Mouse (Mus musculus) MEL (cell line): ENCODE data around the gene Cgnl1. TPM values are rescaled to one million over a fixed set of nuclear protein-coding genes. Genes with fewer than 3 reads are reported as not detected.

Experiments
- DNase-seq: peaks from one replicate; pipeline ENCODE4 v3.0.0; 2011; ENCODE audit warnings: low read depth, low spot score
- H3K27ac ChIP-seq: 2 replicates; pipeline ENCODE4 v1.5.1; 2012; ENCODE audit warnings: low read depth, mild to moderate bottlenecking, control low read depth, low read length, moderate library complexity; ENCODE audit not compliant: control insufficient read depth
- H3K27me3 ChIP-seq, 2 experiments: fragments of 150-350 bp in 1 of 2; sonication (generic) in 1 of 2; 2 replicates each; pipeline ENCODE4 v1.6.1; 2012; ENCODE audit warnings: low read length in 2 of 2, mild to moderate bottlenecking in 2 of 2, improper control_type of control experiment in 1 of 2, moderate library complexity in 1 of 2; ENCODE audit not compliant: insufficient read depth in 2 of 2, control insufficient read depth in 1 of 2
- H3K36me3 ChIP-seq, 2 experiments: 2 replicates each; pipeline ENCODE4 v1.6.1; 2012 to 2014; ENCODE audit warnings: low read length in 2 of 2, improper control_type of control experiment in 1 of 2, inconsistent platforms in 1 of 2, mild to moderate bottlenecking in 1 of 2; ENCODE audit not compliant: insufficient read depth in 2 of 2, control insufficient read depth in 1 of 2
- H3K4me1 ChIP-seq, 2 experiments: fragments of 150-350 bp in 1 of 2; sonication (generic) in 1 of 2; 2 replicates each; pipeline ENCODE4 v1.6.1; 2012; ENCODE audit warnings: low read length in 2 of 2, improper control_type of control experiment in 1 of 2, mild to moderate bottlenecking in 1 of 2; ENCODE audit not compliant: insufficient read depth in 2 of 2, control insufficient read depth in 1 of 2
- H3K4me3 ChIP-seq, 2 experiments: fragments of 150-350 bp in 1 of 2; sonication (generic) in 1 of 2; 2 replicates each; pipeline ENCODE4 v1.5.1; 2012; ENCODE audit warnings: low read depth in 2 of 2, low read length in 2 of 2, mild to moderate bottlenecking in 2 of 2, moderate library complexity in 2 of 2, control low read depth in 1 of 2, improper control_type of control experiment in 1 of 2; ENCODE audit not compliant: control insufficient read depth in 1 of 2, insufficient read depth in 1 of 2
- H3K79me2 ChIP-seq: 2 replicates; pipeline ENCODE4 v1.6.1; 2012; ENCODE audit warnings: mild to moderate bottlenecking, low read length, moderate library complexity; ENCODE audit not compliant: control insufficient read depth, poor library complexity, insufficient read depth
- H3K9ac ChIP-seq: 2 replicates; pipeline ENCODE4 v1.6.1; 2012; ENCODE audit warnings: low read depth, mild to moderate bottlenecking, control low read depth, low read length, moderate library complexity; ENCODE audit not compliant: control insufficient read depth, poor library complexity, severe bottlenecking
- H3K9me3 ChIP-seq: fragments of 150-350 bp; sonication (generic); replicated peaks from 2 replicates; pipeline ENCODE4 v1.6.1; 2012; ENCODE audit warnings: mild to moderate bottlenecking, low read length, improper control_type of control experiment, moderate library complexity; ENCODE audit not compliant: insufficient read depth
- CTCF ChIP-seq, 3 experiments: IDR thresholded peaks in 2 of 3; conservative IDR thresholded peaks in 1 of 3; 2 replicates each; pipeline ENCODE4 v1.5.1; 2011 to 2012; ENCODE audit warnings: low read length in 3 of 3, low read depth in 2 of 3, mild to moderate bottlenecking in 2 of 3, improper control_type of control experiment in 1 of 3, inconsistent platforms in 1 of 3, mixed read lengths in 1 of 3, moderate library complexity in 1 of 3; ENCODE audit not compliant: control insufficient read depth in 1 of 3, insufficient read depth in 1 of 3, poor library complexity in 1 of 3, severe bottlenecking in 1 of 3
- ELF1 ChIP-seq: IDR thresholded peaks from 2 replicates; pipeline ENCODE4 v1.6.1; 2014; ENCODE audit warnings: low read depth, mild to moderate bottlenecking, inconsistent platforms, low read length, improper control_type of control experiment, moderate library complexity
- GATA1 ChIP-seq: IDR thresholded peaks from 2 replicates; pipeline ENCODE4 v1.6.1; 2011; ENCODE audit warnings: low read depth, low read length, improper control_type of control experiment
- KAT2A ChIP-seq: conservative IDR thresholded peaks from 2 replicates; pipeline ENCODE4 v1.6.1; 2012; ENCODE audit warnings: low read depth, low read length, improper control_type of control experiment, inconsistent platforms
- MAZ ChIP-seq: IDR thresholded peaks from 2 replicates; pipeline ENCODE4 v1.6.1; 2012; ENCODE audit warnings: low read depth, mild to moderate bottlenecking, inconsistent platforms, low read length, improper control_type of control experiment
- MXI1 ChIP-seq: IDR thresholded peaks from 2 replicates; pipeline ENCODE4 v1.6.1; 2011; ENCODE audit warnings: mild to moderate bottlenecking, low read depth, low read length, improper control_type of control experiment
- POLR2A ChIP-seq, 2 experiments: IDR thresholded peaks; 2 replicates each; pipeline ENCODE4 v1.6.1; 2011 to 2012; ENCODE audit warnings: low read length in 2 of 2, mild to moderate bottlenecking in 2 of 2, control low read depth in 1 of 2, improper control_type of control experiment in 1 of 2, low read depth in 1 of 2, moderate library complexity in 1 of 2; ENCODE audit not compliant: control insufficient read depth in 1 of 2, insufficient read depth in 1 of 2, poor library complexity in 1 of 2
- RCOR1 ChIP-seq: IDR thresholded peaks from 2 replicates; pipeline ENCODE4 v1.6.1; 2012; ENCODE audit warnings: low read depth, mild to moderate bottlenecking, inconsistent platforms, low read length, improper control_type of control experiment
- SIN3A ChIP-seq: IDR thresholded peaks from 2 replicates; pipeline ENCODE4 v1.6.1; 2012; ENCODE audit warnings: low read length, improper control_type of control experiment, inconsistent platforms
- TCF12 ChIP-seq: IDR thresholded peaks from 2 replicates; pipeline ENCODE4 v1.6.1; 2014; ENCODE audit warnings: low read depth, mild to moderate bottlenecking, inconsistent platforms, low read length, improper control_type of control experiment, moderate library complexity
- UBTF ChIP-seq: IDR thresholded peaks from 2 replicates; pipeline ENCODE4 v1.6.1; 2012; ENCODE audit warnings: low read depth, mild to moderate bottlenecking, inconsistent platforms, low read length, improper control_type of control experiment, moderate library complexity, borderline replicate concordance; ENCODE audit not compliant: insufficient read depth
- USF1 ChIP-seq: IDR thresholded peaks from 2 replicates; pipeline ENCODE4 v1.6.1; 2014; ENCODE audit warnings: low read depth, mild to moderate bottlenecking, inconsistent platforms, low read length, improper control_type of control experiment, moderate library complexity
- ZKSCAN1 ChIP-seq: IDR thresholded peaks from 2 replicates; pipeline ENCODE4 v1.6.1; 2012; ENCODE audit warnings: low read depth, mild to moderate bottlenecking, inconsistent platforms, low read length, improper control_type of control experiment, moderate library complexity
- ZMIZ1 ChIP-seq: IDR thresholded peaks from 2 replicates; pipeline ENCODE4 v1.6.1; 2012; ENCODE audit warnings: low read depth, mild to moderate bottlenecking, inconsistent platforms, low read length, improper control_type of control experiment, moderate library complexity
- ZNF384 ChIP-seq: IDR thresholded peaks from 2 replicates; pipeline ENCODE4 v1.6.1; 2012; ENCODE audit warnings: low read depth, mild to moderate bottlenecking, inconsistent platforms, low read length, improper control_type of control experiment
- polyA plus RNA-seq, 2 experiments: library from polyadenylated mRNA; stranded (reverse) in 1 of 2; unstranded in 1 of 2; fragments of >175 nt in 1 of 2; fragments of >200 nt in 1 of 2; gene quantifications; 2 replicates each; pipeline versions ENCODE4 v1.2.1 to v1.2.4; 2012; ENCODE audit warnings: low replicate concordance in 2 of 2, low read depth in 1 of 2; ENCODE audit not compliant: insufficient read length in 2 of 2, insufficient read depth in 1 of 2, missing spikeins in 1 of 2
- total RNA-seq: library from RNA; depleted of rRNA; stranded (reverse); fragments of 300-350 nt; gene quantifications from 2 replicates; pipeline ENCODE4 v1.2.3, GENCODE M21; 2012

Cgnl1 gene
- total and polyA plus RNA-seq, 3 experiments = 0.19 to 0.70 TPM; not detected in 1

- TF ChIP-seq SIN3A = no peak
Observed at GRCm38 (mm10) chr9:71772338-71772737, 936 bp upstream of the Cgnl1 start (continued).

GRCm38 (mm10) chr9:71770484-71770883 lies 918 bp downstream of the Cgnl1 start:
- H3K9me3 ChIP-seq = no peaks in the 10 kb centered on the region
- TF ChIP-seq SIN3A = no peak
- no peak for TF ChIP-seq MXI1
- TF ChIP-seq MAZ = no peak
- TF ChIP-seq UBTF = no peak
- TF ChIP-seq ELF1 = no peak
- no peak for TF ChIP-seq KAT2A
- no peak for TF ChIP-seq ZNF384
- no peak for TF ChIP-seq TCF12
- no peak for TF ChIP-seq CTCF (IDR thresholded peaks at IDR 0.05 in 2 of 3, conservative IDR thresholded peaks at IDR 0.05 in 1 of 3; ENCODE audit: control insufficient read depth in 1 of 3, insufficient read depth in 1 of 3, low read depth in 2 of 3, low read length in 3 of 3, poor library complexity in 1 of 3, severe bottlenecking in 1 of 3)
- no peak for TF ChIP-seq ZKSCAN1
- no peak for TF ChIP-seq ZMIZ1
- no peak for TF ChIP-seq GATA1
- no peak overlapping the region for H3K27ac ChIP-seq
- H3K4me3 ChIP-seq = no peak overlapping the region
- H3K9ac ChIP-seq = no peak overlapping the region
- peaks cover 0 to 2% of the 10 kb centered on the region in 2 experiments; a peak in 1 of 4 replicates for H3K36me3 ChIP-seq
- no peaks in the 10 kb centered on the region for H3K79me2 ChIP-seq
- peaks cover 0 to 18% of the 10 kb centered on the region in 2 experiments; a peak in 2 of 4 replicates for H3K4me1 ChIP-seq
- H3K27me3 ChIP-seq = no peaks in the 10 kb centered on the region
- DNase-seq = no peak

GRCm38 (mm10) chr9:71769701-71770100 lies 1.7 kb downstream of the Cgnl1 start:
- Histone ChIP-seq H3K9ac (no peak overlapping the region), H3K4me1 (peaks cover 0 to 18% of the 10 kb centered on the region in 2 experiments; a peak in 2 of 4 replicates), H3K4me3 (no peak overlapping the region), H3K36me3 (peaks cover 0 to 2% of the 10 kb centered on the region in 2 experiments; a peak in 1 of 4 replicates), H3K9me3 (no peaks in the 10 kb centered on the region), H3K27ac (no peak overlapping the region), H3K79me2 (no peaks in the 10 kb centered on the region), H3K27me3 (no peaks in the 10 kb centered on the region)
- DNase-seq = no peak
- TF ChIP-seq POLR2A (IDR thresholded peaks at IDR 0.05; ENCODE audit: control insufficient read depth in 1 of 2, insufficient read depth in 1 of 2, low read depth in 1 of 2, low read length in 2 of 2, poor library complexity in 1 of 2) (no peak), RCOR1 (no peak), USF1 (no peak)
